Mouse (Mus musculus) embryonic facial prominence, embryonic 13.5 days (tissue): Measurements from ENCODE around the gene Elane. TPM values are rescaled to one million over a fixed set of nuclear protein-coding genes. Genes with fewer than 3 reads are reported as not detected.

ENCODE experiments used
- ATAC-seq: fragments of 200-750 bp; cut with Nextera tagmentation; 2 replicates; pipeline ENCODE4 v1.8.0; 2017; ENCODE audit warnings: low read depth; ENCODE audit not compliant: insufficient number of reproducible peaks, insufficient read depth, low FRiP score, low TSS enrichment
- H3K27ac ChIP-seq: fragments of 300-500 bp; sonication (generic); 2 replicates; pipeline ENCODE4 v1.5.1; 2015; ENCODE audit warnings: moderate library complexity, mild to moderate bottlenecking, inconsistent platforms
- H3K27me3 ChIP-seq: fragments of 300-500 bp; sonication (generic); 2 replicates; pipeline ENCODE4 v1.6.1; 2015; ENCODE audit warnings: mild to moderate bottlenecking, inconsistent platforms
- H3K36me3 ChIP-seq: fragments of 300-500 bp; sonication (generic); 2 replicates; pipeline ENCODE4 v1.6.1; 2015; ENCODE audit warnings: mild to moderate bottlenecking, inconsistent platforms
- H3K4me1 ChIP-seq: fragments of 300-500 bp; sonication (generic); 2 replicates; pipeline ENCODE4 v1.6.1; 2015; ENCODE audit warnings: inconsistent platforms
- H3K4me2 ChIP-seq: fragments of 300-500 bp; sonication (generic); 2 replicates; pipeline ENCODE4 v1.6.1; 2015; ENCODE audit warnings: moderate library complexity, mild to moderate bottlenecking, inconsistent platforms
- H3K4me3 ChIP-seq: fragments of 300-500 bp; sonication (generic); 2 replicates; pipeline ENCODE4 v1.5.1; 2015; ENCODE audit warnings: mild to moderate bottlenecking, inconsistent platforms
- H3K9ac ChIP-seq: fragments of 300-500 bp; sonication (generic); 2 replicates; pipeline ENCODE4 v1.6.1; 2015; ENCODE audit warnings: mild to moderate bottlenecking, inconsistent platforms
- H3K9me3 ChIP-seq: fragments of 300-500 bp; sonication (generic); 2 replicates; pipeline ENCODE4 v1.6.1; 2016; ENCODE audit warnings: inconsistent platforms
- WGBS: fragments of 180-500 bp; shearing (Covaris S2); methylation state at CpG from one replicate; pipeline ENCODE4 v1.1.7; 2015; ENCODE audit warnings: mixed read lengths; 5-methylcytosine and 5-hydroxymethylcytosine counted together
- polyA plus RNA-seq: library from polyadenylated mRNA; unstranded; fragments of >200 nt; fragmentation: Nextera tagmentation; extraction: Ambion mirVana; gene quantifications from 2 replicates; pipeline ENCODE4 v1.2.1, GENCODE M21; 2015

The Elane gene
- polyA plus RNA-seq, 1 experiment from 2014 or later = not detected

GRCm38 (mm10) chr10:79872862-79873261 lies 13.2 kb upstream of the Elane start:
- Histone ChIP-seq H3K36me3 (peaks cover 33% of the 10 kb centered on the region), H3K4me3 (peak overlapping the region; percentile 79), H3K4me2 (peak overlapping the region; percentile 75), H3K27me3 (no peaks in the 10 kb centered on the region), H3K4me1 (peaks cover 27% of the 10 kb centered on the region), H3K27ac (peak overlapping the region; percentile 83; the same call in 1 of the 2 replicates), H3K9ac (peak overlapping the region; percentile 93), H3K9me3 (no peaks in the 10 kb centered on the region)
- 36% methylated on average over 3 of the region's 3 CpGs for WGBS
- no peak for ATAC-seq

- 3% methylated on average over 6 of the region's 6 CpGs for WGBS
- H3K27ac ChIP-seq = peak overlapping the region; percentile 83
- peak overlapping the region; percentile 75 for H3K4me2 ChIP-seq
- no peak for ATAC-seq
- no peaks in the 10 kb centered on the region for H3K27me3 ChIP-seq
- peak overlapping the region; percentile 93 for H3K9ac ChIP-seq
- H3K4me3 ChIP-seq = peak overlapping the region; percentile 79
- H3K4me1 ChIP-seq = peaks cover 27% of the 10 kb centered on the region
- H3K9me3 ChIP-seq = no peaks in the 10 kb centered on the region
- H3K36me3 ChIP-seq = peaks cover 33% of the 10 kb centered on the region
Measured at GRCm38 (mm10) chr10:79873313-79873712, 12.7 kb upstream of the Elane start.

- peak overlapping the region; percentile 93 for H3K9ac ChIP-seq
- WGBS = 2% methylated on average over 26 of the region's 26 CpGs
- no peak for ATAC-seq
- H3K36me3 ChIP-seq = peaks cover 30% of the 10 kb centered on the region
- H3K4me2 ChIP-seq = peak overlapping the region; percentile 75
- H3K27me3 ChIP-seq = no peaks in the 10 kb centered on the region
- no peaks in the 10 kb centered on the region for H3K9me3 ChIP-seq
- peaks cover 27% of the 10 kb centered on the region for H3K4me1 ChIP-seq
- H3K27ac ChIP-seq = peak overlapping the region; percentile 83
- H3K4me3 ChIP-seq = peak overlapping the region; percentile 79
Measured at GRCm38 (mm10) chr10:79873715-79874289, 12.2 kb upstream of the Elane start.

- H3K4me3 ChIP-seq = peak within 1 kb of the TSS; percentile 79
- H3K36me3 ChIP-seq = peaks cover 24% of the 10 kb centered on the region
- H3K27ac ChIP-seq = peak within 1 kb of the TSS; percentile 83
- no peaks in the 10 kb centered on the region for H3K27me3 ChIP-seq
- H3K9me3 ChIP-seq = no peaks in the 10 kb centered on the region
- peak; percentile 84 for ATAC-seq
- H3K9ac ChIP-seq = peak within 1 kb of the TSS; percentile 93
- under 1% methylated on average over 44 of the region's 57 CpGs for WGBS
- H3K4me2 ChIP-seq = peak within 1 kb of the TSS; percentile 75
- H3K4me1 ChIP-seq = peaks cover 27% of the 10 kb centered on the region
Measured at GRCm38 (mm10) chr10:79874290-79874862, 11.7 kb upstream of the Elane start, which contains the start of the genes Prtn3 and Plppr3. Gene Prtn3 (plus strand): TSS chr10:79874476. Gene Plppr3 (minus strand): TSS chr10:79874634.

- ATAC-seq = no peak
- Histone ChIP-seq H3K27ac (no peak overlapping the region), H3K4me2 (no peak overlapping the region), H3K36me3 (no peaks in the 10 kb centered on the region), H3K9ac (no peak overlapping the region), H3K4me3 (no peak overlapping the region), H3K4me1 (peaks cover 33% of the 10 kb centered on the region), H3K9me3 (no peaks in the 10 kb centered on the region), H3K27me3 (peaks cover 2% of the 10 kb centered on the region)
- 43% methylated on average over 1 of the region's 1 CpGs for WGBS
Measured at GRCm38 (mm10) chr10:79877174-79877573, 8.9 kb upstream of the Elane start.

GRCm38 (mm10) chr10:79877757-79878156 lies 8.3 kb upstream of the Elane start:
- WGBS = 37% methylated on average over 12 of the region's 12 CpGs
- H3K27me3 ChIP-seq = peaks cover 8% of the 10 kb centered on the region
- H3K36me3 ChIP-seq = no peaks in the 10 kb centered on the region
- no peak overlapping the region for H3K27ac ChIP-seq
- H3K4me1 ChIP-seq = peaks cover 35% of the 10 kb centered on the region
- ATAC-seq = no peak
- no peaks in the 10 kb centered on the region for H3K9me3 ChIP-seq
- no peak overlapping the region for H3K4me3 ChIP-seq
- no peak overlapping the region for H3K4me2 ChIP-seq
- no peak overlapping the region for H3K9ac ChIP-seq

- peaks cover 12% of the 10 kb centered on the region for H3K27me3 ChIP-seq
- 39% methylated on average over 3 of the region's 3 CpGs for WGBS
- H3K36me3 ChIP-seq = no peaks in the 10 kb centered on the region
Measured at GRCm38 (mm10) chr10:79879527-79879926, 6.5 kb upstream of the Elane start.

GRCm38 (mm10) chr10:79880721-79881120 lies 5.3 kb upstream of the Elane start:
- Histone ChIP-seq H3K27ac (no peak overlapping the region), H3K36me3 (no peaks in the 10 kb centered on the region), H3K4me2 (0 out of 2 replicates have a peak overlapping the region, but pooled peaks have one; percentile 0), H3K9me3 (no peaks in the 10 kb centered on the region), H3K9ac (no peak overlapping the region), H3K27me3 (peaks cover 12% of the 10 kb centered on the region), H3K4me3 (no peak overlapping the region), H3K4me1 (peaks cover 33% of the 10 kb centered on the region)
- no peak for ATAC-seq
- 17% methylated on average over 9 of the region's 9 CpGs for WGBS

More at GRCm38 (mm10) chr10:79879527-79879926, 6.5 kb upstream of the Elane start:
- Histone ChIP-seq H3K4me3 (no peak overlapping the region), H3K27ac (no peak overlapping the region), H3K9me3 (no peaks in the 10 kb centered on the region), H3K9ac (no peak overlapping the region), H3K4me1 (peaks cover 41% of the 10 kb centered on the region), H3K4me2 (no peak overlapping the region)
- no peak for ATAC-seq

GRCm38 (mm10) chr10:79881981-79882380 lies 4.1 kb upstream of the Elane start:
- 6% methylated on average over 22 of the region's 22 CpGs for WGBS
- Histone ChIP-seq H3K9me3 (no peaks in the 10 kb centered on the region), H3K4me2 (peak overlapping the region; percentile 57), H3K4me3 (peak overlapping the region; percentile 28), H3K36me3 (no peaks in the 10 kb centered on the region), H3K27me3 (peaks cover 12% of the 10 kb centered on the region), H3K4me1 (peaks cover 33% of the 10 kb centered on the region), H3K9ac (peak overlapping the region; percentile 61), H3K27ac (no peak overlapping the region)
- 0 out of 2 replicates have a peak, but pooled peaks have one; percentile 12 for ATAC-seq

- 16% methylated on average over 22 of the region's 22 CpGs for WGBS
- ATAC-seq = no peak
- Histone ChIP-seq H3K4me3 (0 out of 2 replicates have a peak overlapping the region, but pooled peaks have one; percentile 7), H3K27ac (no peak overlapping the region), H3K9ac (peak overlapping the region; percentile 51), H3K36me3 (no peaks in the 10 kb centered on the region), H3K9me3 (no peaks in the 10 kb centered on the region), H3K27me3 (peaks cover 12% of the 10 kb centered on the region), H3K4me2 (peak overlapping the region; percentile 31), H3K4me1 (peaks cover 29% of the 10 kb centered on the region)
Measured at GRCm38 (mm10) chr10:79883297-79884084, 2.6 kb upstream of the Elane start.

GRCm38 (mm10) chr10:79884446-79884845 lies 1.6 kb upstream of the Elane start:
- no peak overlapping the region for H3K4me2 ChIP-seq
- H3K27ac ChIP-seq = no peak overlapping the region
- H3K4me3 ChIP-seq = no peak overlapping the region
- peaks cover 29% of the 10 kb centered on the region for H3K4me1 ChIP-seq
- H3K27me3 ChIP-seq = peaks cover 12% of the 10 kb centered on the region
- no peaks in the 10 kb centered on the region for H3K36me3 ChIP-seq
- no peaks in the 10 kb centered on the region for H3K9me3 ChIP-seq
- no peak for ATAC-seq
- 0 out of 2 replicates have a peak overlapping the region, but pooled peaks have one; percentile 51 for H3K9ac ChIP-seq
- 52% methylated on average over 4 of the region's 4 CpGs for WGBS
